Mouse (Mus musculus) heart, embryonic 14.5 days (tissue): ENCODE data around the gene Lancl3. TPM values are rescaled to one million over a fixed set of nuclear protein-coding genes. Genes with fewer than 3 reads are reported as not detected.

Experiments
- ATAC-seq: fragments of 200-750 bp; cut with Nextera tagmentation; 2 replicates; pipeline ENCODE4 v1.8.0; 2017; ENCODE audit warnings: low read depth, moderate TSS enrichment; ENCODE audit not compliant: insufficient number of reproducible peaks, insufficient read depth, low FRiP score
- H3K27ac ChIP-seq, 2 experiments: fragments of 200-500 bp in 1 of 2; fragments of 300-500 bp in 1 of 2; sonication (generic) in 1 of 2; replicated peaks in 1 of 2; 2 replicates each; pipeline ENCODE4 v1.5.1; 2012 to 2014; ENCODE audit warnings: low read depth in 2 of 2, low read length in 2 of 2, control low read depth in 1 of 2, mild to moderate bottlenecking in 1 of 2, mixed read lengths in 1 of 2; ENCODE audit not compliant: control insufficient read depth in 1 of 2, insufficient read depth in 1 of 2
- H3K27me3 ChIP-seq: fragments of 300-500 bp; sonication (generic); 2 replicates; pipeline ENCODE4 v1.6.1; 2014; ENCODE audit warnings: mild to moderate bottlenecking, low read length, control low read depth; ENCODE audit not compliant: control insufficient read depth, insufficient read depth
- H3K36me3 ChIP-seq: fragments of 300-500 bp; sonication (generic); 2 replicates; pipeline ENCODE4 v1.6.1; 2014; ENCODE audit warnings: mild to moderate bottlenecking, control low read depth, low read length, mixed read lengths; ENCODE audit not compliant: control insufficient read depth, insufficient read depth
- H3K4me1 ChIP-seq, 2 experiments: fragments of 200-500 bp in 1 of 2; fragments of 300-500 bp in 1 of 2; sonication (generic) in 1 of 2; 2 replicates each; pipeline ENCODE4 v1.6.1; 2012 to 2014; ENCODE audit warnings: low read length in 2 of 2, control low read depth in 1 of 2, mixed read lengths in 1 of 2; ENCODE audit not compliant: control insufficient read depth in 2 of 2, insufficient read depth in 2 of 2
- H3K4me2 ChIP-seq: fragments of 300-500 bp; sonication (generic); 2 replicates; pipeline ENCODE4 v1.6.1; 2014; ENCODE audit warnings: mild to moderate bottlenecking, low read length
- H3K4me3 ChIP-seq, 2 experiments: fragments of 200-500 bp in 1 of 2; fragments of 300-500 bp in 1 of 2; sonication (generic) in 1 of 2; 2 replicates each; pipeline ENCODE4 v1.5.1; 2012 to 2014; ENCODE audit warnings: low read length in 2 of 2, mild to moderate bottlenecking in 2 of 2, control low read depth in 1 of 2, low read depth in 1 of 2, moderate library complexity in 1 of 2; ENCODE audit not compliant: control insufficient read depth in 1 of 2, insufficient read depth in 1 of 2
- H3K9ac ChIP-seq: fragments of 300-500 bp; sonication (generic); 2 replicates; pipeline ENCODE4 v1.6.1; 2014; ENCODE audit warnings: mild to moderate bottlenecking, low read length
- H3K9me3 ChIP-seq: fragments of 300-500 bp; sonication (generic); 2 replicates; pipeline ENCODE4 v1.6.1; 2016; ENCODE audit warnings: low read length, control low read depth; ENCODE audit not compliant: control insufficient read depth
- WGBS: fragments of 180-500 bp; shearing (Covaris S2); extraction: QIAGEN DNeasy Blood & Tissue Kit; methylation state at CpG from one replicate; pipeline ENCODE4 v1.1.7; 2014; 5-methylcytosine and 5-hydroxymethylcytosine counted together
- polyA plus RNA-seq: library from polyadenylated mRNA; unstranded; fragments of >200 nt; fragmentation: Nextera tagmentation; extraction: Ambion mirVana; gene quantifications from 2 replicates; pipeline ENCODE4 v1.2.1, GENCODE M21; 2014

Gene Lancl3
- 0.94 and 1.1 TPM in 2 replicates for polyA plus RNA-seq

- peak within 1 kb of the TSS; percentile 76 for H3K4me2 ChIP-seq
- no peaks in the 10 kb centered on the region for H3K9me3 ChIP-seq
- H3K27ac ChIP-seq: no peak within 1 kb of the TSS
- no peaks in the 10 kb centered on the region for H3K36me3 ChIP-seq
- peaks cover 0 to 3% of the 10 kb centered on the region in 2 experiments; a peak in 2 of 4 replicates for H3K4me1 ChIP-seq
- H3K27me3 ChIP-seq: no peaks in the 10 kb centered on the region
- ATAC-seq: 0 out of 2 replicates have a peak, but pooled peaks have one; percentile 39
- WGBS: 14% methylated on average over 46 of the region's 49 CpGs
- H3K4me3 ChIP-seq: peak within 1 kb of the TSS; percentile 47 to 52
- H3K9ac ChIP-seq: peak within 1 kb of the TSS; percentile 62
Observed at GRCm38 (mm10) chrX:9199761-9200371, at the start of gene Lancl3. Gene Lancl3 (plus strand): TSS chrX:9199902.

GRCm38 (mm10) chrX:9179011-9179410 is 20.7 kb upstream of the Lancl3 start:
- ATAC-seq: no peak
- H3K27ac ChIP-seq: no peak overlapping the region
- H3K4me3 ChIP-seq: no peak overlapping the region
- H3K9ac ChIP-seq: no peak overlapping the region
- no peaks in the 10 kb centered on the region for H3K9me3 ChIP-seq
- WGBS: 59% methylated on average over 2 of the region's 2 CpGs
- H3K4me1 ChIP-seq: no peaks in the 10 kb centered on the region
- H3K27me3 ChIP-seq: no peaks in the 10 kb centered on the region
- H3K36me3 ChIP-seq: no peaks in the 10 kb centered on the region
- no peak overlapping the region for H3K4me2 ChIP-seq

GRCm38 (mm10) chrX:9181570-9181969 is 18.1 kb upstream of the Lancl3 start:
- Histone ChIP-seq H3K36me3 (no peaks in the 10 kb centered on the region), H3K4me2 (no peak overlapping the region), H3K4me3 (no peak overlapping the region), H3K9me3 (no peaks in the 10 kb centered on the region), H3K9ac (no peak overlapping the region), H3K27ac (no peak overlapping the region), H3K27me3 (no peaks in the 10 kb centered on the region), H3K4me1 (no peaks in the 10 kb centered on the region)
- 60% methylated on average over 5 of the region's 5 CpGs for WGBS
- ATAC-seq: no peak

- Histone ChIP-seq H3K9ac (peak overlapping the region; percentile 62), H3K27me3 (no peaks in the 10 kb centered on the region), H3K4me2 (peak overlapping the region; percentile 76), H3K4me3 (peak overlapping the region; percentile 47 to 52), H3K36me3 (no peaks in the 10 kb centered on the region), H3K4me1 (peaks cover 0 to 3% of the 10 kb centered on the region in 2 experiments; a peak in 2 of 4 replicates), H3K9me3 (no peaks in the 10 kb centered on the region), H3K27ac (no peak overlapping the region)
- no peak for ATAC-seq
- WGBS: 14% methylated on average over 66 of the region's 72 CpGs
Observed at GRCm38 (mm10) chrX:9200380-9200917, 747 bp downstream of the Lancl3 start.

- H3K9me3 ChIP-seq: no peaks in the 10 kb centered on the region
- no peak overlapping the region for H3K4me3 ChIP-seq
- H3K9ac ChIP-seq: no peak overlapping the region
- H3K27ac ChIP-seq: no peak overlapping the region
- H3K4me1 ChIP-seq: peaks cover 0 to 3% of the 10 kb centered on the region in 2 experiments; a peak in 2 of 4 replicates
- H3K4me2 ChIP-seq: no peak overlapping the region
- H3K36me3 ChIP-seq: no peaks in the 10 kb centered on the region
- no peaks in the 10 kb centered on the region for H3K27me3 ChIP-seq
- 71% methylated on average over 2 of the region's 2 CpGs for WGBS
- ATAC-seq: no peak
Observed at GRCm38 (mm10) chrX:9201954-9202353, 2.3 kb downstream of the Lancl3 start.

GRCm38 (mm10) chrX:9202781-9203405 is 3.2 kb downstream of the Lancl3 start:
- Histone ChIP-seq H3K4me2 (no peak overlapping the region), H3K4me3 (no peak overlapping the region), H3K9me3 (no peaks in the 10 kb centered on the region), H3K4me1 (peaks cover 0 to 3% of the 10 kb centered on the region in 2 experiments; a peak in 2 of 4 replicates), H3K27ac (peak overlapping the region; percentile 50 to 64; a peak in 3 of 4 replicates), H3K36me3 (no peaks in the 10 kb centered on the region), H3K9ac (no peak overlapping the region), H3K27me3 (no peaks in the 10 kb centered on the region)
- ATAC-seq: no peak
- 40% methylated on average over 7 of the region's 7 CpGs for WGBS

- no peak overlapping the region for H3K9ac ChIP-seq
- H3K27me3 ChIP-seq: no peaks in the 10 kb centered on the region
- peaks cover 0 to 3% of the 10 kb centered on the region in 2 experiments; a peak in 2 of 4 replicates for H3K4me1 ChIP-seq
- H3K9me3 ChIP-seq: no peaks in the 10 kb centered on the region
- H3K27ac ChIP-seq: no peak overlapping the region
- WGBS: 58% methylated on average over 2 of the region's 2 CpGs
- H3K4me2 ChIP-seq: no peak overlapping the region
- no peaks in the 10 kb centered on the region for H3K36me3 ChIP-seq
- no peak for ATAC-seq
- no peak overlapping the region for H3K4me3 ChIP-seq
Observed at GRCm38 (mm10) chrX:9205121-9205520, 5.4 kb downstream of the Lancl3 start.
